Mouse (Mus musculus) midbrain, embryonic 12.5 days (tissue): ENCODE data around the gene Derl3. TPM values are rescaled to one million over a fixed set of nuclear protein-coding genes. Genes with fewer than 3 reads are reported as not detected.
"Not testable (repeated sequence)": the region's sequence is repeated elsewhere in the genome, so short reads cannot be mapped to it uniquely, and the experiment has no call there.

Experiments used
- ATAC-seq: fragments of 200-750 bp; cut with Nextera tagmentation; 2 replicates; pipeline ENCODE4 v1.8.0; 2017; ENCODE audit warnings: low read depth, moderate TSS enrichment, moderate library complexity; ENCODE audit not compliant: low FRiP score
- H3K27ac ChIP-seq: fragments of 300-500 bp; sonication (generic); replicated peaks from 2 replicates; pipeline ENCODE4 v1.5.1; 2016; ENCODE audit warnings: mild to moderate bottlenecking
- H3K27me3 ChIP-seq: fragments of 300-500 bp; sonication (generic); 2 replicates; pipeline ENCODE4 v1.6.1; 2016; ENCODE audit warnings: mild to moderate bottlenecking
- H3K36me3 ChIP-seq: fragments of 300-500 bp; sonication (generic); 2 replicates; pipeline ENCODE4 v1.6.1; 2016
- H3K4me1 ChIP-seq: fragments of 300-500 bp; sonication (generic); 2 replicates; pipeline ENCODE4 v1.6.1; 2016
- H3K4me2 ChIP-seq: fragments of 300-500 bp; sonication (generic); replicated peaks from 2 replicates; pipeline ENCODE4 v1.6.1; 2016; ENCODE audit warnings: mild to moderate bottlenecking, moderate library complexity
- H3K4me3 ChIP-seq: fragments of 300-500 bp; sonication (generic); 2 replicates; pipeline ENCODE4 v1.5.1; 2016; ENCODE audit warnings: mild to moderate bottlenecking
- H3K9ac ChIP-seq: fragments of 300-500 bp; sonication (generic); replicated peaks from 2 replicates; pipeline ENCODE4 v1.6.1; 2016; ENCODE audit warnings: mild to moderate bottlenecking, moderate library complexity
- H3K9me3 ChIP-seq: fragments of 300-500 bp; sonication (generic); 2 replicates; pipeline ENCODE4 v1.6.1; 2016; ENCODE audit warnings: mild to moderate bottlenecking
- WGBS: fragments of 180-500 bp; shearing (Covaris S2); methylation state at CpG from one replicate; pipeline ENCODE4 v1.1.7; 2016; 5-methylcytosine and 5-hydroxymethylcytosine counted together
- polyA plus RNA-seq: library from polyadenylated mRNA; unstranded; fragments of >200 nt; fragmentation: Nextera tagmentation; extraction: Ambion mirVana; gene quantifications from 2 replicates; pipeline ENCODE4 v1.2.1, GENCODE M21; 2016

Derl3 gene
- polyA plus RNA-seq, 1 experiment from 2014 or later, result 1.8 TPM

DNA sequence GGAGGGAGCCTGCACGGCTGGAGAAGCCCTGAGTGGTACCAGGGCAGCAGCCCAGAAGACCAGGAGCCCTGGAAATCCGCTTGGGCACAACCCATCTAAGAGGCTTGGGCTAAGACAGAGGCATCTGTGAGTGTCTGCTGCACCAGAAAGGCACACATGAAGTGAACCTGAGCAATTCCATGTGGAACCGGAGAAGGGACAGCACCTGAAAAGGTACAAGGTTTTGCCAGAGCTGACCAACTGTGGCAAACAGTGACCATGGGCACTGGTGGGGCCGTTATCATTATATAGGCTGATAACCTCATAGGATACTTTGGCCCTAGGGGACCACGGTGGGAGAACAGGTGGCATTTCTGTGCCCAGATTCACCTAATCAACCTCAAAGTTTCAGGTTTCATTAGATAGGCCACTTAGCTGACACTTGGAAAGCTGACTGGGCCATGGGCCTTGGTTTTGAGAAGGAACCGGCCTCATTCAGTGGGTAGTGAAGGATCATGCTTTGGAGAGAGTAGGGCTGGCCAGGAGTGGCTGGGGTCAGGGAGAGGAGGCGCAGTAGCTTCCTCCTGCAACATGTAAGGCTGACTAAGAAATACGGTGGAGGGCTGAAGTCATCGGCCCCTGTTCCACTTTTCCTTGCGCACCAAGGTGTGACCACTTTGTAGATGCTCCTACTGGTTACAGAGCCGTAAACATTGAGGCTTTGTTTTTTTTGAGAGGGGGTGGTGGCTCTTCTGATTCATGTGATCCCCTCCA lies 36.9 kb upstream of the Derl3 start:
- no peak for ATAC-seq
- 83% methylated on average over 11 of the region's 11 CpGs for WGBS

DNA sequence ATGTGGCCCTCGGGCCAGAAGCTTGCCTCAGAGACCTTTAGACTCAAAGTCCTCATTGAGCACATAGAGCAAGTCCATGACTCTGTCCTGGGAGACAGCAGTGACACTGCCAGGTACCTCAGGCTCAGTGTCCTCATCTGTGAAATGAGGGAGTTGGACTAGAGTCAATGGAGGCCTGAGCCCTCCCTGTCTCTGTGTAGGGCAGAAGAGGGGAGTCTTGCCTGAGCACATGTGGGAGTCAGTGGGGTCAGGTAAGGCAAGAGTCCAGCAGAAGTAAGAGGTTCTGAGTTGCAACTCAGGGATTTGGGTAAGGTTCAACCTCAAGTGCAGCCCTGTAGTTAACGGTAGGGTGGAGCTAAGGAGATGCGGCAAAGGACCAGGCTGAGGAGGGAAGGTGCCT lies 36.2 kb upstream of the Derl3 start:
- H3K27ac ChIP-seq, result no peak overlapping the region
- no peaks in the 10 kb centered on the region for H3K27me3 ChIP-seq
- no peak for ATAC-seq
- H3K9me3 ChIP-seq, result no peaks in the 10 kb centered on the region
- H3K4me2 ChIP-seq, result no peak overlapping the region
- no peak overlapping the region for H3K9ac ChIP-seq
- H3K4me3 ChIP-seq, result no peak overlapping the region
- H3K36me3 ChIP-seq, result peaks cover 18% of the 10 kb centered on the region
- 85% methylated on average over 3 of the region's 3 CpGs for WGBS
- peaks cover 31% of the 10 kb centered on the region for H3K4me1 ChIP-seq

More for the DNA sequence above, 36.9 kb upstream of the Derl3 start:
- Histone ChIP-seq H3K4me2 (no peak overlapping the region), H3K27me3 (no peaks in the 10 kb centered on the region), H3K36me3 (peaks cover 18% of the 10 kb centered on the region), H3K9me3 (no peaks in the 10 kb centered on the region), H3K4me1 (peaks cover 34% of the 10 kb centered on the region), H3K4me3 (no peak overlapping the region), H3K27ac (no peak overlapping the region), H3K9ac (no peak overlapping the region)

GRCm38 (mm10) chr10:75857598-75857997 lies 35.6 kb upstream of the Derl3 start:
- Histone ChIP-seq H3K4me1 (peaks cover 29% of the 10 kb centered on the region), H3K9ac (no peak overlapping the region), H3K36me3 (peaks cover 18% of the 10 kb centered on the region), H3K4me2 (no peak overlapping the region), H3K27ac (no peak overlapping the region), H3K9me3 (no peaks in the 10 kb centered on the region), H3K4me3 (no peak overlapping the region), H3K27me3 (no peaks in the 10 kb centered on the region)
- no peak for ATAC-seq
- 94% methylated on average over 4 of the region's 4 CpGs for WGBS

DNA sequence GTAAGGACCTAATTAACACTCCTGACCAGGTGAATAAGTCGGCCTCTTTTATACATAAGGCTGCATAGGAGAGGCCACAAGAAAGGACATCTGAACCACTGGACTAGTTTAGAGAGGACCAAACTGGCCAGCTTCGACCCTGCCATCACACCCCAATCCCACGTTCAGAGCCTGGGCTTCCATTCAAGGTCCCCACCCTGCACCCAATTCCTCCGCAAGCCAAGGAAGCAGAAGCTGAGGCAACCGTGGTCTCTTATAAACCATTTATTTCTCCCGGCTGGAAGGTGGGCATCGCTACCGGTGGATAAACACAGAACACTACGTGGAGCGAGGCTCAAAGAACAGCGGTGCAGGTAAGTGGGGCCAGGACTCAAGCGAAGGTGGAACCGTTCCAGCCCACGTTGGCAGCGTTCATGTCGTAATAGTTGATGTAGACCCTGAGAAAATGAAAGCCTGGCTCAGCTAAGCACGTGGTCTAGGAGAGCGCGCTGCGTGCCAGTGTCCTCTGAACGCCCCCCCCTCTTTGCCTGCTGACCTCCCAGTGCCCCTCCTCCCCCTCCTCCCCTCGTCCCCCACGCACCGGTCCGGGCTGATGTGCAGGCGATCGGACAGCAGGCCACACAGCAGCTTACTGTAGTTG lies 34.0 kb upstream of the Derl3 start:
- Histone ChIP-seq H3K4me1 (peaks cover 29% of the 10 kb centered on the region), H3K4me2 (peak overlapping the region; percentile 57), H3K4me3 (peak overlapping the region; percentile 83), H3K9me3 (no peaks in the 10 kb centered on the region), H3K27me3 (no peaks in the 10 kb centered on the region), H3K9ac (peak overlapping the region; percentile 94), H3K36me3 (peaks cover 18% of the 10 kb centered on the region), H3K27ac (peak overlapping the region; percentile 90)
- ATAC-seq, result peak; percentile 69
- 2% methylated on average over 27 of the region's 27 CpGs for WGBS

- peak; percentile 96 for ATAC-seq
- not testable (repeated sequence) for H3K9me3 ChIP-seq, H3K27me3 ChIP-seq
- WGBS, result under 1% methylated on average over 46 of the region's 46 CpGs
- H3K27ac ChIP-seq, result peak within 1 kb of the TSS; percentile 90
- peak within 1 kb of the TSS; percentile 83 for H3K4me3 ChIP-seq
- H3K4me1 ChIP-seq, result peaks cover 29% of the 10 kb centered on the region
- H3K9ac ChIP-seq, result peak within 1 kb of the TSS; percentile 94
- peak within 1 kb of the TSS; percentile 57 for H3K4me2 ChIP-seq
- peaks cover 18% of the 10 kb centered on the region for H3K36me3 ChIP-seq
Observed at GRCm38 (mm10) chr10:75859786-75860470, 33.3 kb upstream of the Derl3 start, which contains the start of gene Mif. Gene Mif (minus strand): TSS chr10:75860240.

- ATAC-seq, result no peak
- Histone ChIP-seq H3K36me3 (peaks cover 18% of the 10 kb centered on the region), H3K27ac (peak overlapping the region; percentile 11; the same call in 1 of the 2 replicates), H3K9me3 (no peaks in the 10 kb centered on the region), H3K27me3 (no peaks in the 10 kb centered on the region), H3K4me2 (peak overlapping the region; percentile 57), H3K4me3 (no peak overlapping the region), H3K4me1 (peaks cover 29% of the 10 kb centered on the region), H3K9ac (no peak overlapping the region; the same call in 1 of the 2 replicates)
- 23% methylated on average over 7 of the region's 7 CpGs for WGBS
Observed at GRCm38 (mm10) chr10:75860746-75861145, 32.5 kb upstream of the Derl3 start.

GRCm38 (mm10) chr10:75861587-75861986 lies 31.6 kb upstream of the Derl3 start:
- Histone ChIP-seq H3K9me3 (no peaks in the 10 kb centered on the region), H3K27ac (no peak overlapping the region), H3K27me3 (no peaks in the 10 kb centered on the region), H3K4me3 (no peak overlapping the region), H3K9ac (no peak overlapping the region), H3K4me2 (no peak overlapping the region), H3K4me1 (peaks cover 29% of the 10 kb centered on the region), H3K36me3 (peaks cover 18% of the 10 kb centered on the region)
- 49% methylated on average over 5 of the region's 5 CpGs for WGBS
- ATAC-seq, result no peak

- H3K4me2 ChIP-seq, result peak overlapping the region; percentile 55
- no peaks in the 10 kb centered on the region for H3K9me3 ChIP-seq
- H3K9ac ChIP-seq, result no peak overlapping the region
- H3K4me3 ChIP-seq, result peak overlapping the region; percentile 25
- WGBS, result 38% methylated on average over 10 of the region's 10 CpGs
- ATAC-seq, result peak; percentile 5; the same call in 1 of the 2 replicates
- no peaks in the 10 kb centered on the region for H3K36me3 ChIP-seq
- peaks cover 15% of the 10 kb centered on the region for H3K4me1 ChIP-seq
- H3K27me3 ChIP-seq, result no peaks in the 10 kb centered on the region
- peak overlapping the region; percentile 81 for H3K27ac ChIP-seq
Observed at GRCm38 (mm10) chr10:75872025-75872914, 20.9 kb upstream of the Derl3 start.

DNA sequence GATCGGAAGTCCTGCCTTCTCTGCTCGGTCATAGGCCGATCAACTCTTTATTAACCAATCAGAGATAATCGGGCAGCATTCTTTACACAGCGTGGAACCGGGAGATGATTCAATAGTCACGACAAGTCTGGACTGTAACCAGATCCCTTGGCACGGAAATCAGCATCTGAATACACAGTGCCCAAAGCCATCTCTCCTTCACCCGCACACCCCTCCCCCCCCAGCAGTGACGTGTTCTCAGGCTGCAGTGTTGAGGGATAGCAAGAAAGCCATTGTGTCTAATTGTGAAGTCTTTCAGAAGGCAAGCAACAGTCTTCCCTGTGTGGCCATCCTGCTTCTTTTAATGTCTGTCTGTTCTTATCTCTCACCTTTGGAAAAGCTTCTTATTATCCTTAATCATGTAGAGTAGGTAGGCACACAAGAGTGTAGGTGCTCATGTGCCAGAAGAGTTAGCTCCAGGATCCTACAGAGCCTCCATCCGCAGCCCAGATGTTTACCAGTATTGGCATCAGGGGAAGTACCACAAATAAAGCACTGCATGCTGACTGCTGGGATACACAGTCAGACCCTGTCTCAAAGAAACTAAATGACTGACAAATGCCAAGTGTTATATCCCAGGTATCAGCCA lies 20.2 kb upstream of the Derl3 start:
- Histone ChIP-seq H3K9me3 (no peaks in the 10 kb centered on the region), H3K27me3 (no peaks in the 10 kb centered on the region), H3K4me2 (peak overlapping the region; percentile 55), H3K4me3 (peak overlapping the region; percentile 25), H3K4me1 (peaks cover 15% of the 10 kb centered on the region), H3K36me3 (no peaks in the 10 kb centered on the region), H3K27ac (peak overlapping the region; percentile 81), H3K9ac (peak overlapping the region; percentile 37)
- WGBS, result under 1% methylated on average over 11 of the region's 11 CpGs
- ATAC-seq, result peak; percentile 99

GRCm38 (mm10) chr10:75873543-75874170 lies 19.6 kb upstream of the Derl3 start:
- H3K27ac ChIP-seq, result peak overlapping the region; percentile 81
- ATAC-seq, result peak; percentile 5; the same call in 1 of the 2 replicates
- H3K9ac ChIP-seq, result peak overlapping the region; percentile 37
- peaks cover 15% of the 10 kb centered on the region for H3K4me1 ChIP-seq
- H3K4me2 ChIP-seq, result peak overlapping the region; percentile 55
- no peaks in the 10 kb centered on the region for H3K36me3 ChIP-seq
- no peaks in the 10 kb centered on the region for H3K9me3 ChIP-seq
- WGBS, result 6% methylated on average over 10 of the region's 10 CpGs
- no peaks in the 10 kb centered on the region for H3K27me3 ChIP-seq
- peak overlapping the region; percentile 25 for H3K4me3 ChIP-seq
